Mouse (Mus musculus) liver, embryonic 12.5 days (tissue): Measurements from ENCODE around the gene Gm49321. TPM values are rescaled to one million over a fixed set of nuclear protein-coding genes. Genes with fewer than 3 reads are reported as not detected.

Experiments
- polyA plus RNA-seq: library from polyadenylated mRNA; unstranded; fragments of >200 nt; fragmentation: Nextera tagmentation; extraction: Ambion mirVana; gene quantifications from 2 replicates; pipeline ENCODE4 v1.2.1, GENCODE M21; 2016

Gene Gm49321
- polyA plus RNA-seq, 1 experiment from 2014 or later = 4.6 TPM

Other genes starting within 250 kb of the Gm49321 start
- gene Hif1a, start 36.3 kb upstream of the Gm49321 start, polyA plus RNA-seq = 33.3 and 34.1 TPM in 2 replicates
- 8.9 and 9.5 TPM in 2 replicates for gene Snapc1, start 26.8 kb downstream of the Gm49321 start, polyA plus RNA-seq
- gene Syt16, start 60.0 kb downstream of the Gm49321 start, polyA plus RNA-seq = 0.07 and 0.17 TPM in 2 replicates